ENCODE assay signal across 9 mouse cellular contexts in genomic region chr7:45491264-45491663, GRCm38 (mm10). TPM values are rescaled to one million over a fixed set of nuclear protein-coding genes. Genes with fewer than 3 reads are reported as not detected.
DNase-seq lines count a peak whose midpoint lies in the region; ATAC-seq and TF ChIP-seq lines count a peak whose summit lies in the region.
"Had no signal": no experiment of that assay in that cellular context is flagged by ENCODE, and none has a peak within 500 bp of the region (broad histone marks: within the 10 kb centered on the region; RNA-seq: fewer than 3 reads in every experiment).

No protein-coding gene starts in this region.

- TF ChIP-seq CTCF in hindbrain, postnatal 0 days (IDR thresholded peaks at IDR 0.05; ENCODE audit: low read depth), result no peak
- no peak for TF ChIP-seq CTCF in kidney, postnatal 0 days (IDR thresholded peaks at IDR 0.05; ENCODE audit: low read depth)

- DNase-seq in hindbrain, postnatal 0 days (ENCODE audit: low spot score), result no peak
- DNase-seq in adrenal gland, postnatal 14 days, result peak; percentile 69
- DNase-seq in kidney, postnatal 0 days (ENCODE audit: low spot score), result peak; percentile 47
- no peak for DNase-seq in urinary bladder, adult 2 months (ENCODE audit: low spot score)
- DNase-seq in urinary bladder, adult 18-20 months (ENCODE audit: low spot score in 2 of 2), result no peak

- no peak overlapping the region for H3K9ac ChIP-seq in hindbrain, embryonic 15.5 days
- H3K9ac ChIP-seq in hindbrain, postnatal 0 days (replicated peaks; ENCODE audit: low read length), result no peak overlapping the region
- H3K9ac ChIP-seq in kidney, postnatal 0 days (ENCODE audit: low read depth, low read length), result no peak overlapping the region
- no peak overlapping the region; the same call in 1 of the 2 replicates for H3K9ac ChIP-seq in hindbrain, embryonic 13.5 days

- no peaks in the 10 kb centered on the region for H3K27me3 ChIP-seq in hindbrain, embryonic 15.5 days
- no peaks in the 10 kb centered on the region for H3K27me3 ChIP-seq in hindbrain, postnatal 0 days (ENCODE audit: insufficient read depth, low read length)
- H3K27me3 ChIP-seq in kidney, postnatal 0 days (ENCODE audit: insufficient read depth, low read length), result no peaks in the 10 kb centered on the region
- no peaks in the 10 kb centered on the region for H3K27me3 ChIP-seq in hindbrain, embryonic 13.5 days
- H3K27me3 ChIP-seq: Patski had no signal

- peaks cover 35% of the 10 kb centered on the region for H3K36me3 ChIP-seq in hindbrain, embryonic 15.5 days
- H3K36me3 ChIP-seq in hindbrain, postnatal 0 days (ENCODE audit: insufficient read depth, low read length), result peaks cover 32% of the 10 kb centered on the region
- H3K36me3 ChIP-seq in kidney, postnatal 0 days (ENCODE audit: insufficient read depth, low read length), result peaks cover 30% of the 10 kb centered on the region
- H3K36me3 ChIP-seq in hindbrain, embryonic 13.5 days, result peaks cover 43% of the 10 kb centered on the region

- peaks cover 28% of the 10 kb centered on the region for H3K4me1 ChIP-seq in hindbrain, embryonic 15.5 days (replicated peaks)
- H3K4me1 ChIP-seq in hindbrain, postnatal 0 days (ENCODE audit: insufficient read depth, low read length), result no peaks in the 10 kb centered on the region
- H3K4me1 ChIP-seq in kidney, postnatal 0 days (replicated peaks; ENCODE audit: insufficient read depth, low read length), result no peaks in the 10 kb centered on the region; the same call in 1 of the 2 replicates
- H3K4me1 ChIP-seq in hindbrain, embryonic 13.5 days (replicated peaks), result peaks cover 25% of the 10 kb centered on the region

- no peak overlapping the region for H3K4me3 ChIP-seq in hindbrain, embryonic 15.5 days
- no peak overlapping the region for H3K4me3 ChIP-seq in hindbrain, postnatal 0 days (ENCODE audit: low read length)
- no peak overlapping the region for H3K4me3 ChIP-seq in kidney, postnatal 0 days (replicated peaks; ENCODE audit: low read depth, low read length)
- H3K4me3 ChIP-seq in hindbrain, embryonic 13.5 days, result no peak overlapping the region

- H3K4me2 ChIP-seq in hindbrain, embryonic 15.5 days, result no peak overlapping the region
- no peak overlapping the region for H3K4me2 ChIP-seq in hindbrain, postnatal 0 days (ENCODE audit: low read depth, low read length)
- peak overlapping the region; percentile 19; the same call in 1 of the 2 replicates for H3K4me2 ChIP-seq in kidney, postnatal 0 days (ENCODE audit: low read length)
- H3K4me2 ChIP-seq in hindbrain, embryonic 13.5 days, result no peak overlapping the region

- 22% methylated on average over 3 of the region's 3 CpGs for WGBS in hindbrain, embryonic 15.5 days
- WGBS in hindbrain, postnatal 0 days, result 16% methylated on average over 3 of the region's 3 CpGs
- WGBS in kidney, postnatal 0 days, result 15% methylated on average over 3 of the region's 3 CpGs
- 25% methylated on average over 3 of the region's 3 CpGs for WGBS in hindbrain, embryonic 13.5 days

- H3K9me3 ChIP-seq in hindbrain, embryonic 15.5 days, result no peaks in the 10 kb centered on the region
- H3K9me3 ChIP-seq in hindbrain, postnatal 0 days (ENCODE audit: low read length), result no peaks in the 10 kb centered on the region
- H3K9me3 ChIP-seq in kidney, postnatal 0 days (replicated peaks; ENCODE audit: low read length), result no peaks in the 10 kb centered on the region
- H3K9me3 ChIP-seq in hindbrain, embryonic 13.5 days, result no peaks in the 10 kb centered on the region

- no peak for ATAC-seq in hindbrain, embryonic 15.5 days (ENCODE audit: low FRiP score, low read depth)
- no peak for ATAC-seq in hindbrain, postnatal 0 days
- no peak for ATAC-seq in kidney, postnatal 0 days (replicated peaks; ENCODE audit: low FRiP score, low read depth)
- ATAC-seq in megakaryocyte-erythroid progenitor cell, adult 5-6 weeks (replicated peaks; ENCODE audit: low FRiP score, low TSS enrichment, poor library complexity, severe bottlenecking), result peak; percentile 58; the same call in 1 of the 2 replicates
- no peak for ATAC-seq in hindbrain, embryonic 13.5 days (ENCODE audit: low FRiP score)
- ATAC-seq: Patski had no signal

- H3K27ac ChIP-seq in hindbrain, embryonic 15.5 days (replicated peaks), result peak overlapping the region; percentile 45; the same call in 1 of the 2 replicates
- H3K27ac ChIP-seq in hindbrain, postnatal 0 days, result no peak overlapping the region
- peak overlapping the region; percentile 37; the same call in 1 of the 2 replicates for H3K27ac ChIP-seq in kidney, postnatal 0 days
- H3K27ac ChIP-seq in hindbrain, embryonic 13.5 days, result no peak overlapping the region

RNA-seq across cellular contexts. Expression of gene Dhdh, which starts 2.7 kb away (rescaled TPM):
- polyA plus RNA-seq in hindbrain, embryonic 15.5 days (2015; fragmentation: Nextera tagmentation; extraction: Ambion mirVana), result 4.5 and 4.6 TPM in 2 replicates
- 4.3 and 4.7 TPM in 2 replicates for total RNA-seq in hindbrain, postnatal 0 days (2014; rRNA removed)
- polyA plus RNA-seq in hindbrain, postnatal 0 days (2015; fragmentation: Nextera tagmentation; extraction: Ambion mirVana), result 5.9 and 6.2 TPM in 2 replicates
- 46.8 and 54.1 TPM in 2 replicates for total RNA-seq in adrenal gland, postnatal 14 days (2021)
- polyA plus RNA-seq in kidney, postnatal 0 days (2015; fragmentation: Nextera tagmentation; extraction: Ambion mirVana), result 1.8 TPM in 2 replicates
- total RNA-seq in megakaryocyte-erythroid progenitor cell, adult 5-6 weeks (2014; fragmentation: Nextera tagmentation), result 1.9 and 2.5 TPM in 2 replicates
- total RNA-seq in megakaryocyte-erythroid progenitor cell, adult 5-6 weeks (2017), result 1.8 and 3.5 TPM in 2 replicates
- polyA plus RNA-seq in urinary bladder, adult 2 months (2012; rRNA removed), result 5.7 and 7.7 TPM in 2 replicates
- 3.4 and 4.2 TPM in 2 replicates for polyA plus RNA-seq in hindbrain, embryonic 13.5 days (2015; fragmentation: Nextera tagmentation; extraction: Ambion mirVana)

RNA-seq across cellular contexts. Expression of gene Gm45808, which starts 4.7 kb away (rescaled TPM):
- not detected in 2 replicates for polyA plus RNA-seq in hindbrain, embryonic 15.5 days (2015; fragmentation: Nextera tagmentation; extraction: Ambion mirVana)
- not detected in 2 replicates for total RNA-seq in hindbrain, postnatal 0 days (2014; rRNA removed)
- polyA plus RNA-seq in hindbrain, postnatal 0 days (2015; fragmentation: Nextera tagmentation; extraction: Ambion mirVana), result not detected in 2 replicates
- total RNA-seq in adrenal gland, postnatal 14 days (2021), result 24.6 and 31.2 TPM in 2 replicates
- polyA plus RNA-seq in kidney, postnatal 0 days (2015; fragmentation: Nextera tagmentation; extraction: Ambion mirVana), result not detected in 2 replicates
- total RNA-seq in megakaryocyte-erythroid progenitor cell, adult 5-6 weeks (2014; fragmentation: Nextera tagmentation), result not detected in 2 replicates
- not detected in 2 replicates for total RNA-seq in megakaryocyte-erythroid progenitor cell, adult 5-6 weeks (2017)
- 0.29 and 0.31 TPM in 2 replicates for polyA plus RNA-seq in urinary bladder, adult 2 months (2012; rRNA removed)
- polyA plus RNA-seq in hindbrain, embryonic 13.5 days (2015; fragmentation: Nextera tagmentation; extraction: Ambion mirVana), result not detected in 2 replicates
- polyA plus RNA-seq: Patski had no signal

RNA-seq across cellular contexts. Expression of gene Tulp2, which starts 9.6 kb away (rescaled TPM):
- 0.13 and 0.30 TPM in 2 replicates for polyA plus RNA-seq in hindbrain, embryonic 15.5 days (2015; fragmentation: Nextera tagmentation; extraction: Ambion mirVana)
- 0.21 TPM in 1 of 2 replicates, not detected in the other for total RNA-seq in hindbrain, postnatal 0 days (2014; rRNA removed)
- 0.21 and 0.57 TPM in 2 replicates for polyA plus RNA-seq in hindbrain, postnatal 0 days (2015; fragmentation: Nextera tagmentation; extraction: Ambion mirVana)
- total RNA-seq in adrenal gland, postnatal 14 days (2021), result 0.49 and 1.1 TPM in 2 replicates
- polyA plus RNA-seq in kidney, postnatal 0 days (2015; fragmentation: Nextera tagmentation; extraction: Ambion mirVana), result 0.93 and 1.1 TPM in 2 replicates
- total RNA-seq in megakaryocyte-erythroid progenitor cell, adult 5-6 weeks (2014; fragmentation: Nextera tagmentation), result 0.42 TPM in 1 of 2 replicates, not detected in the other
- 0.19 TPM in 1 of 2 replicates, not detected in the other for total RNA-seq in megakaryocyte-erythroid progenitor cell, adult 5-6 weeks (2017)
- 0.43 and 0.56 TPM in 2 replicates for polyA plus RNA-seq in urinary bladder, adult 2 months (2012; rRNA removed)
- polyA plus RNA-seq in hindbrain, embryonic 13.5 days (2015; fragmentation: Nextera tagmentation; extraction: Ambion mirVana), result 0.13 and 0.22 TPM in 2 replicates

RNA-seq across cellular contexts. Expression of gene Nucb1, which starts 18.9 kb away (rescaled TPM):
- 137 TPM in 2 replicates for polyA plus RNA-seq in hindbrain, embryonic 15.5 days (2015; fragmentation: Nextera tagmentation; extraction: Ambion mirVana)
- 91.6 and 93.7 TPM in 2 replicates for total RNA-seq in hindbrain, postnatal 0 days (2014; rRNA removed)
- polyA plus RNA-seq in hindbrain, postnatal 0 days (2015; fragmentation: Nextera tagmentation; extraction: Ambion mirVana), result 133 and 144 TPM in 2 replicates
- total RNA-seq in adrenal gland, postnatal 14 days (2021), result 199 and 204 TPM in 2 replicates
- polyA plus RNA-seq in kidney, postnatal 0 days (2015; fragmentation: Nextera tagmentation; extraction: Ambion mirVana), result 246 and 265 TPM in 2 replicates
- total RNA-seq in megakaryocyte-erythroid progenitor cell, adult 5-6 weeks (2014; fragmentation: Nextera tagmentation), result 100 and 140 TPM in 2 replicates
- 285 and 323 TPM in 2 replicates for total RNA-seq in megakaryocyte-erythroid progenitor cell, adult 5-6 weeks (2017)
- polyA plus RNA-seq in urinary bladder, adult 2 months (2012; rRNA removed), result 225 and 264 TPM in 2 replicates
- polyA plus RNA-seq in hindbrain, embryonic 13.5 days (2015; fragmentation: Nextera tagmentation; extraction: Ambion mirVana), result 120 and 121 TPM in 2 replicates

RNA-seq across cellular contexts. Expression of gene Bax, which starts 24.6 kb away (rescaled TPM):
- polyA plus RNA-seq in hindbrain, embryonic 15.5 days (2015; fragmentation: Nextera tagmentation; extraction: Ambion mirVana), result 245 and 250 TPM in 2 replicates
- 117 and 131 TPM in 2 replicates for total RNA-seq in hindbrain, postnatal 0 days (2014; rRNA removed)
- polyA plus RNA-seq in hindbrain, postnatal 0 days (2015; fragmentation: Nextera tagmentation; extraction: Ambion mirVana), result 253 and 264 TPM in 2 replicates
- total RNA-seq in adrenal gland, postnatal 14 days (2021), result 54.4 and 60.0 TPM in 2 replicates
- 183 and 194 TPM in 2 replicates for polyA plus RNA-seq in kidney, postnatal 0 days (2015; fragmentation: Nextera tagmentation; extraction: Ambion mirVana)
- total RNA-seq in megakaryocyte-erythroid progenitor cell, adult 5-6 weeks (2014; fragmentation: Nextera tagmentation), result 60.7 and 75.9 TPM in 2 replicates
- total RNA-seq in megakaryocyte-erythroid progenitor cell, adult 5-6 weeks (2017), result 38.8 and 40.8 TPM in 2 replicates
- 78.4 and 113 TPM in 2 replicates for polyA plus RNA-seq in urinary bladder, adult 2 months (2012; rRNA removed)
- 253 and 271 TPM in 2 replicates for polyA plus RNA-seq in hindbrain, embryonic 13.5 days (2015; fragmentation: Nextera tagmentation; extraction: Ambion mirVana)

Comparison
In these comparisons a context has a peak if more than half of its experiments do, and no peak if none do; other contexts are left out.
1. H3K27ac ChIP-seq: peak in hindbrain, embryonic 15.5 days (single experiment) and kidney, postnatal 0 days (single experiment); none in hindbrain, postnatal 0 days (single experiment) and hindbrain, embryonic 13.5 days (single experiment).
2. DNase-seq: peak in adrenal gland, postnatal 14 days (single experiment) and kidney, postnatal 0 days (single experiment); none in hindbrain, postnatal 0 days (single experiment), urinary bladder, adult 2 months (single experiment) and urinary bladder, adult 18-20 months (0 of 2).